Mouse (Mus musculus) forebrain, embryonic 10.5 days (tissue): Measurements from ENCODE around the gene Miip. TPM values are rescaled to one million over a fixed set of nuclear protein-coding genes. Genes with fewer than 3 reads are reported as not detected.

Source experiments
- polyA plus RNA-seq: library from polyadenylated mRNA; unstranded; fragments of >200 nt; fragmentation: Nextera tagmentation; extraction: Ambion mirVana; gene quantifications from 2 replicates; pipeline ENCODE4 v1.2.1, GENCODE M21; 2016

Miip gene
- polyA plus RNA-seq, 1 experiment from 2014 or later: 73.4 TPM

Other genes starting within 250 kb of the Miip start
- gene Zfp979, start 226.3 kb downstream of the Miip start, polyA plus RNA-seq: 2.8 and 2.9 TPM in 2 replicates
- not detected in 2 replicates for gene Zfp534, start 166.3 kb downstream of the Miip start, polyA plus RNA-seq
- 8.2 and 8.4 TPM in 2 replicates for gene Zfp984, start 59.0 kb downstream of the Miip start, polyA plus RNA-seq
- 4.7 and 6.0 TPM in 2 replicates for gene Zfp933, start 20.4 kb downstream of the Miip start, polyA plus RNA-seq
- gene Fv1, start 163 bp upstream of the Miip start, polyA plus RNA-seq: 15.4 and 16.4 TPM in 2 replicates
- 42.9 and 43.4 TPM in 2 replicates for gene Mfn2, start 35.9 kb upstream of the Miip start, polyA plus RNA-seq
- 20.9 and 23.0 TPM in 2 replicates for gene Plod1, start 68.0 kb upstream of the Miip start, polyA plus RNA-seq
- 9.0 and 9.2 TPM in 2 replicates for gene 2510039O18Rik, start 72.1 kb upstream of the Miip start, polyA plus RNA-seq
- not detected in 2 replicates for gene Nppb, start 117.0 kb upstream of the Miip start, polyA plus RNA-seq
- 0.31 TPM in 1 of 2 replicates, not detected in the other for gene Nppa, start 131.9 kb upstream of the Miip start, polyA plus RNA-seq
- 13.4 and 14.2 TPM in 2 replicates for gene Clcn6, start 170.0 kb upstream of the Miip start, polyA plus RNA-seq
- 27.7 and 30.1 TPM in 2 replicates for gene Mthfr, start 170.3 kb upstream of the Miip start, polyA plus RNA-seq
- gene Agtrap, start 219.2 kb upstream of the Miip start, polyA plus RNA-seq: 19.4 TPM in 2 replicates